Mouse (Mus musculus): ENCODE measurements around the gene Zfp609. TPM values are rescaled to one million over a fixed set of nuclear protein-coding genes. Genes with fewer than 3 reads are reported as not detected.

Zfp609 gene
- polyA plus RNA-seq, 1 experiment from 2014 or later = 1.4 TPM

DNA sequence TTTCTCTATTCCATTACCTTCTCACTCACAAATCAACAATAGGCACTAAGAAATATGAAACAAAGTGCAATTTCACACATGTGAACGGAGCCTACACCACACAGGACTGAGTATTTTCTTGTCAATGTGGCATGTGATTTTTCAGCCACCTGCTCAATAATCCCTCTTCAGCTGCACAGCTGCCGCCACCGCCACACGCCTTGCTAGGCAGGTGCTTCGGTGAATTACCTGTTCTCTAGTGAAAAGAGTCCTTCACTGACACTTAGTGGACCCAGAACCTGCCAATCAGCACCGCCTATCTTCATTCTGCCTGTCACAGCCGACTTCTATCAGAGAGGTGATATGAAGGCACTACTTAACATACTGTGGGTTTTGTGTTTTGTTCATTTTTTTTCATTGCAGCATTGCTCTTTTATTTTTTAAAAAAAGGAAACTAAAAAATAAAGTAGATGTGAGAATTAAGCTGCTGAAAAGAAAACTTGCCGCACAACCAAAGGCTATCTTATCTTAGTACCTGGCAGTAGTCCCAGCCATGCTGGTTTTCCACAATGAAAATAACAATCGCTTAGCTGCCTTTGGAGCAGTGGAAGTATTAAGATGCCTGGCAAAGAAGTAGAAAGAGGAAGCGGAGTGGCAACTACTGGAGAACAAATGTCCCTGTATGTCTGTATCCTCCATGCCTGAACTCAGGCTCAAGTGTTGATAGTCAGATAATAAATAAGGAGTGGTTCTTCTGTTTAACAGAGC, 3.5 kb downstream of the Zfp609 start:
- H3K4me1 ChIP-seq (ENCODE audit: control insufficient read depth, low read depth, low read length) = peaks cover 45% of the 10 kb centered on the region
- no peak for ATAC-seq (ENCODE audit: low read depth)
- WGBS (ENCODE audit: insufficient replicate concordance) = 50% methylated on average over 10 of the region's 10 CpGs

DNA sequence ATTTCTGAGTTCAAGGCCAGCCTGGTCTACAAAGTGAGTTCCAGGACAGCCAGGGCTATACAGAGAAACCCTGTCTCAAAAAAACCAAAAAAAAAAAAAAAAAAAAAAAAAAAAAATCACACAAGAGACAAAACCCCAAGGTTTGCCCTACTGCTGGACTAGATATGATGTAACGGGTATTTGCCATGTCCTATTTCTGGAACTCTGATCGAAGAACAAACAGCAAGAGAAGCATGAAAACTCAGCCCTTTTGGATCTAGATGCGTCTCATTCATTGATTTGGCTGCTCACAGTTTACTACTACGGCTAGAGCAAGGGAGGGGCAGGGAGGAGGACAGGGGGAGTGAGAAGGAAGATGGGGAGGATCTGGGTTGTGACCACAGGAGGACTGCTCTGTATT, 5.4 kb downstream of the Zfp609 start:
- H3K36me3 ChIP-seq (ENCODE audit: control insufficient read depth, insufficient read depth) = no peaks in the 10 kb centered on the region
- no peak overlapping the region for H3K4me3 ChIP-seq (ENCODE audit: low read depth, low read length)
- H3K27me3 ChIP-seq (ENCODE audit: control insufficient read depth, insufficient read depth, low read depth, low read length) = no peaks in the 10 kb centered on the region
- 52% methylated on average over 4 of the region's 4 CpGs for WGBS (ENCODE audit: insufficient replicate concordance)
- no peak overlapping the region for H3K27ac ChIP-seq (ENCODE audit: low read length)
- peaks cover 35% of the 10 kb centered on the region for H3K4me1 ChIP-seq (ENCODE audit: control insufficient read depth, low read depth, low read length)
- ATAC-seq (ENCODE audit: low read depth) = 0 out of 2 replicates have a peak, but pooled peaks have one; percentile 8
- H3K9ac ChIP-seq (ENCODE audit: low read depth, low read length) = no peak overlapping the region
- H3K9me3 ChIP-seq (replicated peaks; ENCODE audit: control insufficient read depth, low read length) = no peaks in the 10 kb centered on the region
- H3K4me2 ChIP-seq (ENCODE audit: low read depth, low read length) = no peak overlapping the region

More for the DNA sequence above, 3.5 kb downstream of the Zfp609 start:
- 0 out of 2 replicates have a peak overlapping the region, but pooled peaks have one; percentile 13 for H3K9ac ChIP-seq (ENCODE audit: low read depth, low read length)
- H3K4me3 ChIP-seq (ENCODE audit: low read depth, low read length) = no peak overlapping the region
- no peaks in the 10 kb centered on the region for H3K36me3 ChIP-seq (ENCODE audit: control insufficient read depth, insufficient read depth)
- no peaks in the 10 kb centered on the region for H3K27me3 ChIP-seq (ENCODE audit: control insufficient read depth, insufficient read depth, low read depth, low read length)
- peak overlapping the region; percentile 38 for H3K4me2 ChIP-seq (ENCODE audit: low read depth, low read length)
- no peaks in the 10 kb centered on the region for H3K9me3 ChIP-seq (replicated peaks; ENCODE audit: control insufficient read depth, low read length)
- H3K27ac ChIP-seq (ENCODE audit: low read length) = peak overlapping the region; percentile 24; the same call in 1 of the 2 replicates

DNA sequence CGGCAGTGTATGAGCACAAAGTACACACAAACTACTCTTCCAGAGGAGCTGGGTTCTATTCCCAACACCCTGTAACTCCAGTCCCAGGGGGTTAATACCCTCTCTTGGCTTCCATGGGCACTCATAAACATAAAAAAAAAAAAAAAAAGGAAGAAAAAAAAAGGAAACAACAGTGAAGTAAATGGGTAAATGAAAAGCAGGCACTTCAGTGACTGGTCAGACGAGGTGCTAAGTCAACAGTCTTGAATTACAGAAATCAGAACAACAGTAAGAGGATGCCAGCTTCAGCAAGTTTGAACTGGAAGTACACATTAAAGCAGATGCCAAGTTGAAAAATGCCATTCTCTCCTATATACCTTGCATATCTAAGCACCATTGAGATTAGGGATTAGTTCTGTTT, 7.1 kb downstream of the Zfp609 start:
- Histone ChIP-seq H3K9ac (ENCODE audit: low read depth, low read length) (no peak overlapping the region), H3K27ac (ENCODE audit: low read length) (no peak overlapping the region), H3K36me3 (ENCODE audit: control insufficient read depth, insufficient read depth) (no peaks in the 10 kb centered on the region), H3K9me3 (replicated peaks; ENCODE audit: control insufficient read depth, low read length) (no peaks in the 10 kb centered on the region), H3K4me3 (ENCODE audit: low read depth, low read length) (no peak overlapping the region), H3K27me3 (ENCODE audit: control insufficient read depth, insufficient read depth, low read depth, low read length) (no peaks in the 10 kb centered on the region), H3K4me2 (ENCODE audit: low read depth, low read length) (no peak overlapping the region), H3K4me1 (ENCODE audit: control insufficient read depth, low read depth, low read length) (peaks cover 26% of the 10 kb centered on the region)
- ATAC-seq (ENCODE audit: low read depth) = no peak
- WGBS (ENCODE audit: insufficient replicate concordance) = 68% methylated on average over 2 of the region's 2 CpGs

DNA sequence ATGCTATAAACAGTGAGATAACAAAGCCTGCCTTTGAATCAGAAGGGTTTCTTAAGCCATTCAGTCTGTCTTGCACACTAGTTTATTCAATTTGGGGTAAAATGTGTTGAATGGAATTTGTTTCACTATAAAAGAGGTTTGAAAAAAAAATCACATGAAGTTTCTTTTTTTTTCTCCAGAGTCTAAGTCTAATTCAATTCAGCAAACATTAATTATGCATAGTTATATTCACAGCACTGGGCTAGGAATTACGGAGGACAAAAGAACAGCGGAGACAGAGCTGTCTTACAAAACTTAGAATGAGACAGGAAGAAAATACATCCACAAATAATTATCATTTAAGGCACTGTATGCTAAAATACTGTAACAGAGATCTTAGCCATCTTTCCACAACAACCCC, 9.0 kb downstream of the Zfp609 start:
- Histone ChIP-seq H3K27ac (ENCODE audit: low read length) (no peak overlapping the region), H3K27me3 (ENCODE audit: control insufficient read depth, insufficient read depth, low read depth, low read length) (no peaks in the 10 kb centered on the region)
- no peak for ATAC-seq (ENCODE audit: low read depth)

DNA sequence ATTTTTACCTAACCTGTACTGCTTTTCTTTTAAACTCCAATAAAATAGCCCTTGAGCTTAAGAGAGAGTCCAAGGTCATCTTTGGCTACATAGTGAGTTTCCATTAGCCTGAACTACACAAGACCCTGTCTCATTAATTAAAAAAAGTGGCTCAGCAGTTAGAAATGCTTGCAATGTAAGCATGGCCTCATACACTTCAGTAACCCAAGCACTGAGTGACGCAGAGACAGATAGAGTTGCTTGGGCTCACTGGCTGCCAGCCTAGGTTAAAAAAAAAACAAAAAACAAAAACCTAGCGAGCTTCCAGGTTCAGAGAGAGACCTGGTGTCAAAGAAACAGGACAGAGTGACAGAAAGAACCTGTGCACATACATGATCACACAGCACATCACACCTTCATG, 14.5 kb downstream of the Zfp609 start:
- 53% methylated on average over 2 of the region's 2 CpGs for WGBS (ENCODE audit: insufficient replicate concordance)
- Histone ChIP-seq H3K4me2 (ENCODE audit: low read depth, low read length) (no peak overlapping the region), H3K27ac (ENCODE audit: low read length) (no peak overlapping the region), H3K4me1 (ENCODE audit: control insufficient read depth, low read depth, low read length) (peaks cover 12% of the 10 kb centered on the region), H3K36me3 (ENCODE audit: control insufficient read depth, insufficient read depth) (no peaks in the 10 kb centered on the region; the same call in 1 of the 2 replicates), H3K4me3 (ENCODE audit: low read depth, low read length) (no peak overlapping the region), H3K27me3 (ENCODE audit: control insufficient read depth, insufficient read depth, low read depth, low read length) (no peaks in the 10 kb centered on the region), H3K9ac (ENCODE audit: low read depth, low read length) (no peak overlapping the region), H3K9me3 (replicated peaks; ENCODE audit: control insufficient read depth, low read length) (no peaks in the 10 kb centered on the region)
- ATAC-seq (ENCODE audit: low read depth) = no peak

More for the DNA sequence above, 9.0 kb downstream of the Zfp609 start:
- Histone ChIP-seq H3K4me1 (ENCODE audit: control insufficient read depth, low read depth, low read length) (peaks cover 14% of the 10 kb centered on the region), H3K4me3 (ENCODE audit: low read depth, low read length) (no peak overlapping the region), H3K4me2 (ENCODE audit: low read depth, low read length) (no peak overlapping the region), H3K9me3 (replicated peaks; ENCODE audit: control insufficient read depth, low read length) (no peaks in the 10 kb centered on the region), H3K9ac (ENCODE audit: low read depth, low read length) (no peak overlapping the region), H3K36me3 (ENCODE audit: control insufficient read depth, insufficient read depth) (no peaks in the 10 kb centered on the region; the same call in 1 of the 2 replicates)
- WGBS (ENCODE audit: insufficient replicate concordance) = 83% methylated on average over 2 of the region's 2 CpGs

DNA sequence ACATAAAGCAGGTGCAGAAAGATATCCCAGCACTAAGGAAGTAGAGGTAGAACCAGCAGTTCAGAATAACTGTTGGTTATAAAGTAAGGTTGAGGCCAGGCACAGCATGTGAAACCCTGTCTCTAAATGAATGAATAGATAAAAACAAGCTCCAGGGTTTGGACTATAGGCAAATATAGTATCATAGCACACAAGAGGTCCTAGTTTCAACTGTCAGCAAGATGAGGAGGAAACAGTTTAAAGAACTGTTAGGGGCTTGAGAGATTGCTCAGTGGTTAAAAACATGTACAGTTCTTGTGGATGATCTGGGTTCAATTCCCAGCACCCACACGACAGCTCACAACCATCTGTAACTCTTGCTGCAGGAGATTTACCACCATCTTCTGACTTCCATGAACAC, 15.6 kb downstream of the Zfp609 start:
- no peaks in the 10 kb centered on the region for H3K9me3 ChIP-seq (replicated peaks; ENCODE audit: control insufficient read depth, low read length)
- no peak overlapping the region for H3K4me2 ChIP-seq (ENCODE audit: low read depth, low read length)
- H3K9ac ChIP-seq (ENCODE audit: low read depth, low read length) = no peak overlapping the region
- H3K27ac ChIP-seq (ENCODE audit: low read length) = no peak overlapping the region
- peaks cover 12% of the 10 kb centered on the region for H3K4me1 ChIP-seq (ENCODE audit: control insufficient read depth, low read depth, low read length)
- no peaks in the 10 kb centered on the region for H3K27me3 ChIP-seq (ENCODE audit: control insufficient read depth, insufficient read depth, low read depth, low read length)
- no peak for ATAC-seq (ENCODE audit: low read depth)
- H3K36me3 ChIP-seq (ENCODE audit: control insufficient read depth, insufficient read depth) = no peaks in the 10 kb centered on the region; the same call in 1 of the 2 replicates
- H3K4me3 ChIP-seq (ENCODE audit: low read depth, low read length) = no peak overlapping the region
- 39% methylated on average over 1 of the region's 1 CpGs for WGBS (ENCODE audit: insufficient replicate concordance)

DNA sequence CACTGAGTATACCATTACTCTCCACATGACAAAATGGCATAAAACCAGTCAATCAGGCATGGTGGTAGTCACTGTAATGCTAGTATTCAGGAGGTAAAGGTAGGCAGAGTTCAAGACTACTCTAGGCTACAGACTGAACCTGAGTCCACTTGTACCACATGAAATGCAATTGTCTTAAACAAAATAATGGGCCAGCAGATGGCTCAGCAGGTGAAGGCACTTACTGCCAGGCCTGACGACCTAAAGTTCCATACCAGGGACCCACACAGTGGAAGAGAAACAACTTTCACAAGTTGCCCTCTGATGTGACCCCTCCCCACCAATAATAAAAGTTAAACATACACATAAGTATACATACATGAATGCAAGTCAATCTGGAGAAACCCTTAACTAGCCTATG, 19.5 kb downstream of the Zfp609 start:
- Histone ChIP-seq H3K4me3 (ENCODE audit: low read depth, low read length) (no peak overlapping the region), H3K27me3 (ENCODE audit: control insufficient read depth, insufficient read depth, low read depth, low read length) (no peaks in the 10 kb centered on the region), H3K4me2 (ENCODE audit: low read depth, low read length) (no peak overlapping the region), H3K4me1 (ENCODE audit: control insufficient read depth, low read depth, low read length) (peaks cover under 1% of the 10 kb centered on the region), H3K27ac (ENCODE audit: low read length) (no peak overlapping the region), H3K36me3 (ENCODE audit: control insufficient read depth, insufficient read depth) (no peaks in the 10 kb centered on the region), H3K9ac (ENCODE audit: low read depth, low read length) (no peak overlapping the region), H3K9me3 (replicated peaks; ENCODE audit: control insufficient read depth, low read length) (no peaks in the 10 kb centered on the region)
- no peak for ATAC-seq (ENCODE audit: low read depth)
- 71% methylated on average over 1 of the region's 1 CpGs for WGBS (ENCODE audit: insufficient replicate concordance)

DNA sequence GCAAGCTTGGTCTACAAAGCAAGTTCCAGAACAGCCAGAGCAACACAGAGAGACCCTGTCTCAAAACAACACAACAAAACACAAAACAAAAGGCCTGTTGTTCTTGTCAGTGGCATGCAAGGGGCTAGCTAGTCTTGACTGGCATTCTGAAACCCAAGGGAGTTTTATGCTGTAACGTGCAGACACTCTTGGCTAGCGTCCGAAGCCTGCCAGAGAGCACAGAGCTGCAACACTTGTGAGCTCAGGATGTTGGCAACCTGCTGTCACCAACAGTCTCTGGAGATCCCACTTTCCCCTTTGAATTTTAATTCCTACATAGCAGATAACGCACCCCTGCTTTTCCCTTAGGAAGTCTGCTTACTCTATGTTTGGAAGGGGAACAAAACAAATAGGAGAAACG, 20.1 kb downstream of the Zfp609 start:
- no peak overlapping the region for H3K4me3 ChIP-seq (ENCODE audit: low read depth, low read length)
- H3K4me2 ChIP-seq (ENCODE audit: low read depth, low read length) = no peak overlapping the region
- H3K4me1 ChIP-seq (ENCODE audit: control insufficient read depth, low read depth, low read length) = no peaks in the 10 kb centered on the region; the same call in none of the 2 replicates
- no peaks in the 10 kb centered on the region for H3K9me3 ChIP-seq (replicated peaks; ENCODE audit: control insufficient read depth, low read length)
- no peak overlapping the region for H3K27ac ChIP-seq (ENCODE audit: low read length)
- H3K9ac ChIP-seq (ENCODE audit: low read depth, low read length) = no peak overlapping the region
- no peak for ATAC-seq (ENCODE audit: low read depth)
- H3K27me3 ChIP-seq (ENCODE audit: control insufficient read depth, insufficient read depth, low read depth, low read length) = no peaks in the 10 kb centered on the region
- WGBS (ENCODE audit: insufficient replicate concordance) = 66% methylated on average over 5 of the region's 5 CpGs
- H3K36me3 ChIP-seq (ENCODE audit: control insufficient read depth, insufficient read depth) = no peaks in the 10 kb centered on the region

DNA sequence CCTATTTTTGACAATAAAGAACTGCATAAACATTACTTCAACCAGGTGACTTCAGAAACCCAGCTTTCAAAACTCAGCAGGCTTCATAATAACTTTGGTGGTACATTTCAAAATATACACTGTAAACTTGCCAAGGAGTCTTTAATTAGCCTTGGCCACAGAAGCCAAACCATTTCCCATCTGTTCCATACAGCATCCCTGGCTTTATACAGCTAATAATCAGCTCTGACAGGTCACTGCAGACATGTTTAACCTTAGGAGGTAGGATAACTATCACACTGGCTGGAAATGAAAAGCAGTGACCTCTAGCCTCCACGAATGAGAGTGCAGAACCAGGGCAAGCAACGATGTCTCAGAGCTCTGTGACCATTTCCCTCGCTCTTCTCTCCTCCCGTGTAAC, 27.6 kb downstream of the Zfp609 start:
- H3K4me3 ChIP-seq (ENCODE audit: low read depth, low read length) = no peak overlapping the region
- no peaks in the 10 kb centered on the region for H3K9me3 ChIP-seq (replicated peaks; ENCODE audit: control insufficient read depth, low read length)
- no peak overlapping the region for H3K4me2 ChIP-seq (ENCODE audit: low read depth, low read length)
- H3K27me3 ChIP-seq (ENCODE audit: control insufficient read depth, insufficient read depth, low read depth, low read length) = no peaks in the 10 kb centered on the region
- no peak overlapping the region for H3K27ac ChIP-seq (ENCODE audit: low read length)
- WGBS (ENCODE audit: insufficient replicate concordance) = 76% methylated on average over 4 of the region's 4 CpGs
- no peak overlapping the region for H3K9ac ChIP-seq (ENCODE audit: low read depth, low read length)
- no peak for ATAC-seq (ENCODE audit: low read depth)
- H3K4me1 ChIP-seq (ENCODE audit: control insufficient read depth, low read depth, low read length) = no peaks in the 10 kb centered on the region; the same call in none of the 2 replicates
- H3K36me3 ChIP-seq (ENCODE audit: control insufficient read depth, insufficient read depth) = no peaks in the 10 kb centered on the region

Data from liver, embryonic 16.5 days (tissue).